Mouse (Mus musculus) embryonic facial prominence, embryonic 13.5 days (tissue): ENCODE measurements around the gene Dlgap3. TPM values are rescaled to one million over a fixed set of nuclear protein-coding genes. Genes with fewer than 3 reads are reported as not detected.

Source experiments
- ATAC-seq: fragments of 200-750 bp; cut with Nextera tagmentation; 2 replicates; pipeline ENCODE4 v1.8.0; 2017; ENCODE audit warnings: low read depth; ENCODE audit not compliant: insufficient number of reproducible peaks, insufficient read depth, low FRiP score, low TSS enrichment
- H3K27ac ChIP-seq: fragments of 300-500 bp; sonication (generic); 2 replicates; pipeline ENCODE4 v1.5.1; 2015; ENCODE audit warnings: moderate library complexity, mild to moderate bottlenecking, inconsistent platforms
- H3K27me3 ChIP-seq: fragments of 300-500 bp; sonication (generic); 2 replicates; pipeline ENCODE4 v1.6.1; 2015; ENCODE audit warnings: mild to moderate bottlenecking, inconsistent platforms
- H3K36me3 ChIP-seq: fragments of 300-500 bp; sonication (generic); 2 replicates; pipeline ENCODE4 v1.6.1; 2015; ENCODE audit warnings: mild to moderate bottlenecking, inconsistent platforms
- H3K4me1 ChIP-seq: fragments of 300-500 bp; sonication (generic); 2 replicates; pipeline ENCODE4 v1.6.1; 2015; ENCODE audit warnings: inconsistent platforms
- H3K4me2 ChIP-seq: fragments of 300-500 bp; sonication (generic); 2 replicates; pipeline ENCODE4 v1.6.1; 2015; ENCODE audit warnings: moderate library complexity, mild to moderate bottlenecking, inconsistent platforms
- H3K4me3 ChIP-seq: fragments of 300-500 bp; sonication (generic); 2 replicates; pipeline ENCODE4 v1.5.1; 2015; ENCODE audit warnings: mild to moderate bottlenecking, inconsistent platforms
- H3K9ac ChIP-seq: fragments of 300-500 bp; sonication (generic); 2 replicates; pipeline ENCODE4 v1.6.1; 2015; ENCODE audit warnings: mild to moderate bottlenecking, inconsistent platforms
- H3K9me3 ChIP-seq: fragments of 300-500 bp; sonication (generic); 2 replicates; pipeline ENCODE4 v1.6.1; 2016; ENCODE audit warnings: inconsistent platforms
- WGBS: fragments of 180-500 bp; shearing (Covaris S2); methylation state at CpG from one replicate; pipeline ENCODE4 v1.1.7; 2015; ENCODE audit warnings: mixed read lengths; 5-methylcytosine and 5-hydroxymethylcytosine counted together
- polyA plus RNA-seq: library from polyadenylated mRNA; unstranded; fragments of >200 nt; fragmentation: Nextera tagmentation; extraction: Ambion mirVana; gene quantifications from 2 replicates; pipeline ENCODE4 v1.2.1, GENCODE M21; 2015

Dlgap3 gene
- polyA plus RNA-seq, 1 experiment from 2014 or later: 0.94 TPM

- no peak overlapping the region for H3K4me3 ChIP-seq
- no peak overlapping the region for H3K4me2 ChIP-seq
- no peaks in the 10 kb centered on the region for H3K36me3 ChIP-seq
- H3K27me3 ChIP-seq: peaks cover 45% of the 10 kb centered on the region
- no peaks in the 10 kb centered on the region for H3K9me3 ChIP-seq
- WGBS: 76% methylated on average over 11 of the region's 11 CpGs
- H3K27ac ChIP-seq: no peak overlapping the region
- H3K4me1 ChIP-seq: no peaks in the 10 kb centered on the region
- ATAC-seq: no peak
- H3K9ac ChIP-seq: no peak overlapping the region
Measured at GRCm38 (mm10) chr4:127177961-127178360, 9.0 kb downstream of the Dlgap3 start.

- Histone ChIP-seq H3K9me3 (no peaks in the 10 kb centered on the region), H3K4me1 (no peaks in the 10 kb centered on the region), H3K27me3 (peaks cover 40% of the 10 kb centered on the region), H3K4me2 (no peak overlapping the region), H3K27ac (no peak overlapping the region), H3K36me3 (no peaks in the 10 kb centered on the region), H3K4me3 (no peak overlapping the region), H3K9ac (no peak overlapping the region)
- ATAC-seq: no peak
- 28% methylated on average over 8 of the region's 9 CpGs for WGBS
Measured at GRCm38 (mm10) chr4:127178671-127179070, 9.7 kb downstream of the Dlgap3 start.

GRCm38 (mm10) chr4:127179469-127180449 is 10.8 kb downstream of the Dlgap3 start:
- no peak overlapping the region for H3K4me2 ChIP-seq
- no peak overlapping the region for H3K27ac ChIP-seq
- WGBS: 15% methylated on average over 19 of the region's 19 CpGs
- no peaks in the 10 kb centered on the region for H3K4me1 ChIP-seq
- no peak overlapping the region for H3K4me3 ChIP-seq
- no peaks in the 10 kb centered on the region for H3K9me3 ChIP-seq
- ATAC-seq: no peak
- no peak overlapping the region for H3K9ac ChIP-seq
- peaks cover 40% of the 10 kb centered on the region for H3K27me3 ChIP-seq
- no peaks in the 10 kb centered on the region for H3K36me3 ChIP-seq

GRCm38 (mm10) chr4:127180450-127180840 is 11.4 kb downstream of the Dlgap3 start:
- no peak overlapping the region for H3K27ac ChIP-seq
- no peak overlapping the region for H3K4me2 ChIP-seq
- 56% methylated on average over 3 of the region's 3 CpGs for WGBS
- H3K4me3 ChIP-seq: no peak overlapping the region
- no peak overlapping the region for H3K9ac ChIP-seq
- no peak for ATAC-seq
- H3K27me3 ChIP-seq: peaks cover 40% of the 10 kb centered on the region
- no peaks in the 10 kb centered on the region for H3K9me3 ChIP-seq
- H3K36me3 ChIP-seq: no peaks in the 10 kb centered on the region
- H3K4me1 ChIP-seq: no peaks in the 10 kb centered on the region

DNA sequence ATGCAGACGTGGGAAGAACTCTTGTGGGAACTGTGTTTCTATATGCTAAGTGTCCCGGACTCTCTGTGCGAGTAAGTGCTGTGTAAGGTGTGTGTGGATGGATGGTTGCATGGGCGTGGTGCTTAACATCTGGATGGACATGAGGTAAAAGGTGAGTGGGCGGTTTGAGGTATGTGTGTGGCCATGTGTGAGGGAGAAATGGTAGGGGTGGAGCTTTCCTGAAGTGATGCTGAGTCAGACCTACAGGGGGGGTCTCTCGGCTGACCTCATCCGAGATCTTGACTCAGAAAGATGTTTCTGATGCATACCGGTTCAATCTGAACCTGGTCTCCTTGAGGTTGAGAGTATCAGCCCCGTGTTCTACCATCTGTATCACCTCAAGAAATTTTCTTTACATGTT is 12.0 kb downstream of the Dlgap3 start:
- ATAC-seq: no peak
- H3K9ac ChIP-seq: no peak overlapping the region
- 87% methylated on average over 9 of the region's 9 CpGs for whole genome bisulfite sequencing

DNA sequence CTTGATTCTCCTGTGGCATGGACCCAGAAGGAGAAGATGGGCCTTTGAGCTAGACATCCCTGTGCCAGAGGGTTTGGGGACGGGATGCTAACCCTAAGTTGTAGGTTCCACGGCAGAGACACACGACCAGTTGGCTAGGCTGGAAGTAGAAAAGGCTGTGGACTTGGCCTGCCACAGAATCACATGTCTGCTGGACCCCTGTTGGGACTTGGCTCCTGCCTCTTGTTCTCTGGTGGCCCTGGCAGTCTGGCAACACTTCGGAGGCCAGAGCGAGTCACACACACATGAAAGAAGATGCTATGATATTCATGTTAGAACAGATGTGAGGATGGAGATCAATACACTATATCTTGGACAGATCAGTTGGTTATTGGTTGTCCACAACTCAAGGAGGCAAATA is 14.9 kb downstream of the Dlgap3 start:
- Histone ChIP-seq H3K9ac (no peak overlapping the region), H3K36me3 (no peaks in the 10 kb centered on the region), H3K9me3 (no peaks in the 10 kb centered on the region), H3K27me3 (peaks cover 20% of the 10 kb centered on the region), H3K4me3 (no peak overlapping the region), H3K4me1 (no peaks in the 10 kb centered on the region), H3K4me2 (no peak overlapping the region), H3K27ac (no peak overlapping the region)
- no peak for ATAC-seq
- WGBS: 79% methylated on average over 5 of the region's 5 CpGs

More for the DNA sequence above, 12.0 kb downstream of the Dlgap3 start:
- no peaks in the 10 kb centered on the region for H3K4me1 ChIP-seq
- H3K27me3 ChIP-seq: peaks cover 40% of the 10 kb centered on the region
- no peak overlapping the region for H3K4me3 ChIP-seq
- no peaks in the 10 kb centered on the region for H3K9me3 ChIP-seq
- no peak overlapping the region for H3K4me2 ChIP-seq
- no peak overlapping the region for H3K27ac ChIP-seq
- no peaks in the 10 kb centered on the region for H3K36me3 ChIP-seq

GRCm38 (mm10) chr4:127190921-127191320 is 21.9 kb downstream of the Dlgap3 start:
- Histone ChIP-seq H3K4me3 (no peak overlapping the region), H3K36me3 (no peaks in the 10 kb centered on the region), H3K27ac (no peak overlapping the region), H3K4me2 (no peak overlapping the region), H3K9me3 (no peaks in the 10 kb centered on the region), H3K27me3 (no peaks in the 10 kb centered on the region), H3K9ac (no peak overlapping the region), H3K4me1 (peaks cover 6% of the 10 kb centered on the region; the same call in 1 of the 2 replicates)
- no peak for ATAC-seq
- WGBS: 84% methylated on average over 6 of the region's 6 CpGs

DNA sequence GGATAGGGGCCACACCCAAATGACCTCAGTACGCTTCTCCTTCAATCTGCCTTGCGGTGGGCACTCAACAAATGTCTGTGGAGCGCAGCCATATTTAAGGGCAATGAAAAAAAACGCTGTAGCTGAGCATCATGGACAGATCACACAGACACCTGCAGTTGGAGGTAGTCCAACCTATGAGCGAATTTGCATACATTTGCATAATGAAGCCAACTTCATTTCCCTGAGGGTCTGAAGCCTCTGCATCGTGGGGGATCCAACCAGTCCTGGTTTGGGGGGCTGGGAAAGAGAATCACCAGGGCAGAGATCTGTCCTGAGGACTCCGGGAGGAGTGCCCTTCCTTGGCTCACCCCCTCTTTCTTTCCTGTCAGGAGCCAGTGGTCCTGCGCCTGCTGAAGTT is 23.7 kb downstream of the Dlgap3 start:
- Histone ChIP-seq H3K27me3 (peaks cover 5% of the 10 kb centered on the region; the same call in 1 of the 2 replicates), H3K27ac (no peak overlapping the region), H3K9me3 (no peaks in the 10 kb centered on the region), H3K36me3 (no peaks in the 10 kb centered on the region), H3K4me3 (no peak overlapping the region), H3K4me2 (no peak overlapping the region), H3K4me1 (peaks cover 6% of the 10 kb centered on the region; the same call in 1 of the 2 replicates), H3K9ac (no peak overlapping the region)
- no peak for ATAC-seq
- 73% methylated on average over 8 of the region's 8 CpGs for WGBS

GRCm38 (mm10) chr4:127193378-127194155 is 24.6 kb downstream of the Dlgap3 start:
- peaks cover 5% of the 10 kb centered on the region; the same call in 1 of the 2 replicates for H3K27me3 ChIP-seq
- no peaks in the 10 kb centered on the region for H3K36me3 ChIP-seq
- peaks cover 6% of the 10 kb centered on the region; the same call in 1 of the 2 replicates for H3K4me1 ChIP-seq
- no peak for ATAC-seq
- no peak overlapping the region for H3K4me3 ChIP-seq
- no peak overlapping the region for H3K9ac ChIP-seq
- no peaks in the 10 kb centered on the region for H3K9me3 ChIP-seq
- H3K27ac ChIP-seq: no peak overlapping the region
- WGBS: 66% methylated on average over 14 of the region's 14 CpGs
- H3K4me2 ChIP-seq: no peak overlapping the region

- no peak overlapping the region for H3K4me2 ChIP-seq
- no peak for ATAC-seq
- H3K9ac ChIP-seq: no peak overlapping the region
- peaks cover 8% of the 10 kb centered on the region; the same call in 1 of the 2 replicates for H3K27me3 ChIP-seq
- no peak overlapping the region for H3K4me3 ChIP-seq
- 89% methylated on average over 25 of the region's 25 CpGs for WGBS
- no peak overlapping the region for H3K27ac ChIP-seq
- H3K36me3 ChIP-seq: no peaks in the 10 kb centered on the region
- H3K9me3 ChIP-seq: no peaks in the 10 kb centered on the region
- peaks cover 6% of the 10 kb centered on the region; the same call in 1 of the 2 replicates for H3K4me1 ChIP-seq
Measured at GRCm38 (mm10) chr4:127194477-127195269, 25.7 kb downstream of the Dlgap3 start.

- Histone ChIP-seq H3K4me3 (no peak overlapping the region), H3K4me2 (no peak overlapping the region), H3K27ac (no peak overlapping the region), H3K4me1 (peaks cover 13% of the 10 kb centered on the region), H3K27me3 (peaks cover 8% of the 10 kb centered on the region; the same call in 1 of the 2 replicates), H3K9ac (no peak overlapping the region), H3K9me3 (no peaks in the 10 kb centered on the region), H3K36me3 (no peaks in the 10 kb centered on the region)
- no peak for ATAC-seq
- 25% methylated on average over 6 of the region's 6 CpGs for WGBS
Measured at GRCm38 (mm10) chr4:127198609-127199008, 29.6 kb downstream of the Dlgap3 start.
